Mouse (Mus musculus) forebrain, embryonic 11.5 days (tissue): ENCODE data around the gene Gm49320. TPM values are rescaled to one million over a fixed set of nuclear protein-coding genes. Genes with fewer than 3 reads are reported as not detected.

Source experiments
- ATAC-seq: fragments of 200-750 bp; cut with Nextera tagmentation; replicated peaks from 2 replicates; pipeline ENCODE4 v1.8.0; 2017; ENCODE audit warnings: moderate TSS enrichment; ENCODE audit not compliant: low FRiP score
- DNase-seq: peaks from one replicate; pipeline ENCODE4 v3.0.0-alpha.2; 2017; ENCODE audit warnings: low spot score
- H3K27ac ChIP-seq: fragments of 300-500 bp; sonication (generic); 2 replicates; pipeline ENCODE4 v1.5.1; 2014; ENCODE audit warnings: low read depth, low read length
- H3K27me3 ChIP-seq: fragments of 300-500 bp; sonication (generic); 2 replicates; pipeline ENCODE4 v1.6.1; 2014; ENCODE audit warnings: mild to moderate bottlenecking, low read length, mixed read lengths; ENCODE audit not compliant: control insufficient read depth, insufficient read depth
- H3K36me3 ChIP-seq: fragments of 300-500 bp; sonication (generic); 2 replicates; pipeline ENCODE4 v1.6.1; 2014; ENCODE audit warnings: mild to moderate bottlenecking, low read length, moderate library complexity, mixed read lengths; ENCODE audit not compliant: control insufficient read depth, insufficient read depth
- H3K4me1 ChIP-seq: fragments of 300-500 bp; sonication (generic); replicated peaks from 2 replicates; pipeline ENCODE4 v1.6.1; 2014; ENCODE audit warnings: low read length, mixed read lengths; ENCODE audit not compliant: control insufficient read depth, insufficient read depth
- H3K4me2 ChIP-seq: fragments of 300-500 bp; sonication (generic); 2 replicates; pipeline ENCODE4 v1.6.1; 2014; ENCODE audit warnings: low read depth, mild to moderate bottlenecking, low read length, moderate library complexity, mixed read lengths; ENCODE audit not compliant: severe bottlenecking
- H3K4me3 ChIP-seq: fragments of 300-500 bp; sonication (generic); 2 replicates; pipeline ENCODE4 v1.5.1; 2014; ENCODE audit warnings: low read depth, low read length
- H3K9ac ChIP-seq: fragments of 300-500 bp; sonication (generic); 2 replicates; pipeline ENCODE4 v1.6.1; 2014; ENCODE audit warnings: low read length
- H3K9me3 ChIP-seq: fragments of 300-500 bp; sonication (generic); 2 replicates; pipeline ENCODE4 v1.6.1; 2016; ENCODE audit warnings: low read length, mixed read lengths; ENCODE audit not compliant: control insufficient read depth
- WGBS: fragments of 180-500 bp; shearing (Covaris S2); extraction: QIAGEN DNeasy Blood & Tissue Kit; methylation state at CpG from one replicate; pipeline ENCODE4 v1.1.7; 2014; 5-methylcytosine and 5-hydroxymethylcytosine counted together
- polyA plus RNA-seq: library from polyadenylated mRNA; unstranded; fragments of >200 nt; fragmentation: Nextera tagmentation; extraction: Ambion mirVana; gene quantifications from 2 replicates; pipeline ENCODE4 v1.2.1, GENCODE M21; 2014

Gene Gm49320
- polyA plus RNA-seq, result 0.88 and 0.90 TPM in 2 replicates

DNA sequence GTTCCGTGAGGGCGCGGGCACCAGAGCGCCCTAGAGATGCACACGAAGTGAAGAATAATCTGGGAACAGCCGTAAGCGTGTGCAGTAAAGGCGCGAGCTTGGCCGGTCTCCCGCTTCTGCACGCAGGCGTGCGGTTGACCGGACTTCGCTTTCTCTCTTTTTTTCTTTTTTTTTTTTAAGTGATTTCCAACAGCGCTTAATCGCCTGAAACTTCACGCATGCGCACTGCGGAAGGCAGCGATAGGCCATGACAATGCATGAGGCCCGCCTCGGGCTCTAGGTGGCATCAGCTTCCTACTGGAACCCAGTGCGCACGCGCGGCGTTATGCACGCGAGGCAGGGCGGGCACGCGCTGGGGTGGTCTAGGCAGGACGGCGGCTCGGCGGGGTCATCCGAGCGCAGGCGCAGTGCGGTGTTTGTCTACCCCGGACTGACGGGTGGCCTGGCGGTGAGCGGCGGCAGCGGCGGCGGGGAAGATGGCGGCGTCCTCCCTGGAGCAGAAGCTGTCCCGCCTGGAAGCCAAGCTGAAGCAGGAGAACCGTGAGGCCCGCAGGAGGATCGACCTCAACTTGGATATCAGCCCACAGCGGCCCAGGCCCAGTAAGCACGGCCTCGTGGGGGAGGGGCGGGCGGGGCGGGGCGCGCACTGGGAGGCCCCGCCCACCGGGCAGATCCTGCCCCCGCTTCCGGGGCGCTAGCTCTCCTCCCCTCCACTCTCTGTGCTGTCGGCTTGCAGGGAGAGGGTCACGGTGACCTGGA, at the start of gene Gm49320, which contains the start of gene Map2k7:
TSS of gene Gm49320 (plus strand) at position 432 of the 759 bp plus-strand sequence.
TSS of gene Map2k7 (plus strand) at position 307 of the 759 bp plus-strand sequence.
- WGBS, result under 1% methylated on average over 67 of the region's 71 CpGs
- no peaks in the 10 kb centered on the region for H3K27me3 ChIP-seq
- peak within 1 kb of the TSS; percentile 88 for H3K4me2 ChIP-seq
- no peaks in the 10 kb centered on the region for H3K9me3 ChIP-seq
- H3K4me3 ChIP-seq, result peak within 1 kb of the TSS; percentile 74
- DNase-seq (peak; percentile 100), ATAC-seq (peak; percentile 95)
- peaks cover 15% of the 10 kb centered on the region for H3K4me1 ChIP-seq
- H3K9ac ChIP-seq, result peak within 1 kb of the TSS; percentile 78
- H3K36me3 ChIP-seq, result no peaks in the 10 kb centered on the region
- peak within 1 kb of the TSS; percentile 93 for H3K27ac ChIP-seq

DNA sequence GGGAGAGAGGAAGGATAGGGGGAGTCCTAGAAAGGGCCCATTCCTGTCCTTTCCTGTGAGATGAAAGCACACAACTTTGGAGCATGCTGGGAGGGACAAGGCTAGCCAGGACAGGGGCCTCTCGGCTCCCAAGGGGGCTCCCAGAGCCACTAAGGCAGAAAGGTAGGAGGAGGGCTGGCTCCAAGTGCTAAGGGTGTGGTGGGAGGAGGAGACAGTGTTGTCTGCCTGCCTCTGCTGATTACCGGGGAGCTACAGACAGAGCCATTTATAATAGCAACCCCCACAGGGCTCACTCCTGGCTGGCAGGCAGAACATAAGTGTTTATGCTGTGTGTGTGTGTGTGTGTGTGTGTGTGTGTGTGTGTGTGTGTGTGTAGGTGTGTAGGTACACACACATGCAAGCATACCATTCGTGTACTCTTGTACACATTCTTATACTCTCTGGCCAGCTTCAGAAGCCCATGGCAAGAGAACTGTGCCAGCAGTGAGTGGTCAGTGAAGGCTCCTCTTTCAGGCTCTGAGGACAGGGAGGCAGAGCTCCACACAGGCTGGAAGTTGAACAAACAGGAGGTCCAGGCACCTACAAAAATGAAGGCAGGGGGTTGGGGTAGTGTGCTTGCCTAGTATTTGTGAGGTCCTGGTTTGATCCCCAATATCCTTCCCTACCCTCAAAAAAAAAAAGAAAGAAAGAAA, 49.5 kb upstream of the Gm49320 start:
- peaks cover 3% of the 10 kb centered on the region; the same call in 1 of the 2 replicates for H3K4me1 ChIP-seq
- H3K27me3 ChIP-seq, result no peaks in the 10 kb centered on the region
- H3K9me3 ChIP-seq, result no peaks in the 10 kb centered on the region
- H3K4me3 ChIP-seq, result no peak overlapping the region
- no peak for ATAC-seq
- no peak overlapping the region for H3K4me2 ChIP-seq
- H3K27ac ChIP-seq, result no peak overlapping the region
- no peak overlapping the region for H3K9ac ChIP-seq
- no peaks in the 10 kb centered on the region; the same call in 1 of the 2 replicates for H3K36me3 ChIP-seq
- no peak for DNase-seq
- 41% methylated on average over 3 of the region's 3 CpGs for WGBS

DNA sequence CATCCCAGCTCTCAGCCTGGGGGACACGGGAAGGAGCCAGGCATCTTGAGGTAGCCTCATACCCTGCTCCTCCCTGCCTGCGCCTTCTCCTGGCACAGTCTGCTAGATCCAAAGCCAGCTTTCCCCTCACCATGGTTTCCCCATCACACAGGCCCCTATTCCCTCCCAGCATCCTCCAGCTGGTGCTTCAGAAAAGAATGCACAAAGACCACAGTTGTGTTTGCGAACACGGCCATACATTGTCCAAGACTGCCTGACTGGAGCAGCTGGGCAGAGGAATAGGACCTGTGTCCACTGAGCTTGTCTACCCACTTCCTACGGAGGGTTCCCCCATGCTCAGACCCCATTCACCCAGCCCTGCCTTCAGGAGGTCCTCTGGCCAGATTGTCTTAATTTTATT, 46.4 kb upstream of the Gm49320 start:
- ATAC-seq (peak; percentile 42), DNase-seq (no peak)
- H3K9me3 ChIP-seq, result no peaks in the 10 kb centered on the region
- no peaks in the 10 kb centered on the region for H3K27me3 ChIP-seq
- peak overlapping the region; percentile 61 for H3K27ac ChIP-seq
- peak overlapping the region; percentile 12; the same call in 1 of the 2 replicates for H3K9ac ChIP-seq
- no peak overlapping the region for H3K4me2 ChIP-seq
- H3K4me1 ChIP-seq, result peaks cover 3% of the 10 kb centered on the region; the same call in 1 of the 2 replicates
- H3K4me3 ChIP-seq, result no peak overlapping the region
- WGBS, result 52% methylated on average over 5 of the region's 5 CpGs
- H3K36me3 ChIP-seq, result no peaks in the 10 kb centered on the region; the same call in 1 of the 2 replicates

DNA sequence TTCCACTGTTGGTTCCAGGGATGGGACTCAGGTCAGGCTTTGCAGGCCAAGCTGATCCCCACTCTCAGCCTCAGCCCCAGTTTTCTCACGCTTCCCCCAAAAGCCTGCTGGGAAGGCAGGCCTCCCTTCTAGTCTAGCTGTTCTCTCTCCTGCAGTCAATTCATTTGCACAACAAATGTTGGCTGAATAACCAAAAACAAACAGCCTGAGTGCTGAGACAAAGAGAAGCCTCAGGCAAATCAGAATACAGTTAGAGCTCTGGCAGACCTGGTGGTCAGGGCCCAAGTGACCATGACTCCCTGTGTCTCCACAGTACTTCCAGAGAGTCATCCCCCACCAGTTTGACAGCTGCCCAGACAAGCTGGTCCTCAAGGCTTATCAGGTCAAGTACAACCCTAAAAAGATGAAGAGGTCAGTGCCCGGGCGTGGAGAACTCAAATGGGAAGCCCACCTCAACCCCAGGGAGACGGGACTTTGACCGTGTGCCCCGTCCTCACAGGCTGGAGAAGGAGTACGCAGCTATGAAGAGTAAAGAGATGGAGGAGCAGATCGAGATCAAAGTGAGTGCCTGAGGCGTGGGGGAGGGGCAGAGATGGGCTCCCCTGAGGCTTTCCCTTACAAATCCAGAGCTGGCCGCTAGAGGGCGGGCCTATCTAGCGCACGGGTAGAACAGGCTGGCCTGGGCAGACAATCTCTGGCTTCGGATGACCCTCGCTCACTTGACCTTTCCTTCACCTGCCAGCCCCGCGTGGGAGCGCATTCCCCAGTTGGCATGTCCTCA, 45.7 kb upstream of the Gm49320 start:
- Histone ChIP-seq H3K4me3 (no peak overlapping the region), H3K4me2 (peak overlapping the region; percentile 35), H3K9me3 (no peaks in the 10 kb centered on the region), H3K36me3 (no peaks in the 10 kb centered on the region; the same call in 1 of the 2 replicates), H3K4me1 (peaks cover 3% of the 10 kb centered on the region; the same call in 1 of the 2 replicates), H3K27me3 (no peaks in the 10 kb centered on the region), H3K27ac (peak overlapping the region; percentile 61), H3K9ac (peak overlapping the region; percentile 12; the same call in 1 of the 2 replicates)
- DNase-seq, result peak; percentile 94
- 2% methylated on average over 18 of the region's 18 CpGs for whole genome bisulfite sequencing
- ATAC-seq, result peak; percentile 92

DNA sequence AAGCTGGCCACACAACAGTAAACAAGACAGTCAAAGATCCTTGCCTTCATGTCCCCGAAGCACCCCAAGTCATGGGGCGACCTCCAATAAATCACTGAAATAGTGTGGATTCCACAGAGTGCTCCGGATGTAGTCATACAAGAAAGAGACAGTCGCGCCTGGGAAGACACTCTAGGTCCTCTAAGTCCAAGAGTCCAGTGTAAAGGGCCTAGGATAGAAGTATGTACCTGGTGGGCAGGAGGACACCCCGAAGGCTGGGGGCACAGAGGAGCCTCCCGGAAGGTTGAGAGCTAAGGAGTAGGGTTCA, 45.1 kb upstream of the Gm49320 start:
- Histone ChIP-seq H3K27me3 (no peaks in the 10 kb centered on the region), H3K9ac (no peak overlapping the region), H3K9me3 (no peaks in the 10 kb centered on the region), H3K27ac (no peak overlapping the region), H3K4me3 (no peak overlapping the region), H3K4me1 (peaks cover 3% of the 10 kb centered on the region; the same call in 1 of the 2 replicates), H3K36me3 (no peaks in the 10 kb centered on the region; the same call in 1 of the 2 replicates), H3K4me2 (no peak overlapping the region)
- DNase-seq (no peak), ATAC-seq (no peak; the same call in 1 of the 2 replicates)
- WGBS, result 54% methylated on average over 7 of the region's 7 CpGs

DNA sequence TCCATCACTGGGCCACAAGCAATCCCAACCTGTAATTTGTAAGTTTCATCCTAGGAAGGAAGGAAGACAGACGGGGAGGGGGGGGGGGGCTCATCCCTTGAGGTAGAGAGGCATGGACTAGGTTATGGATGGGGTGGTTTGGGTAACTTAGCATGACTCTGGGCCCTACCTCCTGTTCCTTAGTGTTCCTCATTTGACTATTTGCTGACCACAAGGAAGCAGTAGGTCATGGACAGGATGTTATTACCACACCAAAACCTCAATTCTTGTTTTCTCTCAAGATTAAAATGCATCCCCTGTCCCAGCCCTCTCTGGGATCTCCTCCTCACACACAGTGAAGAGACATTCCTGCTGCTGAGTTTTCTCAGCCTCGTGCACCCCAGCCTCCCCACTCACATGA, 37.3 kb upstream of the Gm49320 start:
- DNase-seq (no peak), ATAC-seq (no peak)
- Histone ChIP-seq H3K36me3 (no peaks in the 10 kb centered on the region), H3K4me1 (no peaks in the 10 kb centered on the region), H3K4me2 (no peak overlapping the region), H3K4me3 (no peak overlapping the region), H3K9ac (no peak overlapping the region), H3K9me3 (no peaks in the 10 kb centered on the region), H3K27me3 (peaks cover 20% of the 10 kb centered on the region), H3K27ac (no peak overlapping the region)
- WGBS, result 41% methylated on average over 2 of the region's 2 CpGs

DNA sequence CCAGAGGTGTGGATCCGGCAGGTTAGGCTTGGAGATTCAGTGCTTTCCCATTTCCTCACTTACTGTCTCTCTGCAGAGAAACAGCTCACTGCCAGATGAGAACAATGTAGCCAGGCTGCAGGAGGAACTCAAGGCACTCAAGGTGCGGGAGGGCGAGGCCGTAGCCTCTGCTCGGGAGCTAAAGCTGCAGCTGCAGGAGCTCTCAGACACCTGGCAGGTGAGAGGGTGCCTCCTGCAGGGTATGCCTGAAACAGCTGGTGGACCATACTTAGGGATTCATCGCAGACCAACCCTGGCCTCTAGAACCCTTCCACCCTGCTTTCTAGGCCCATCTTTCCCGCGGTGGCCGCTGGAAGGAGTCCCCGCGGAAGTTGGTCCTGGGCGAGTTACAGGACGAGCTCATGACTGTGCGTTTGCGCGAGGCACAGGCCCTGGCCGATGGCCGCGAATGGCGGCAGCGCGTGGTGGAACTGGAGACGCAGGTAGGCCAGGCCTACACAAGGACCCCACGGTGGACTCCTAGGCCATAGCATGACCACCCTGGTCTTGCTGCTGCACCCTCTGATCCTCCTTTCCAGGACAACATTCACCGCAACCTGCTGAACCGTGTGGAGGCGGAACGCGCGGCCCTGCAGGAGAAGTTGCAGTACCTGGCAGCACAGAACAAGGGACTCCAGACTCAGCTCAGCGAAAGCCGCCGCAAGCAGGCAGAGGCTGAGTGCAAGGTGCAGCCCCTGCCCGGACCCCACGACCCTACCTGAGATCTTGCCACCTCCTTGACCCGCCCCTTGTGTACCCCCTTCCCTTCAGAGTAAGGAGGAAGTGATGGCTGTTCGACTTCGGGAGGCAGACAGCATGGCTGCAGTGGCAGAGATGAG, 33.2 kb upstream of the Gm49320 start:
- 13% methylated on average over 38 of the region's 38 CpGs for WGBS
- Histone ChIP-seq H3K4me1 (0 out of 2 replicates have a peak, but pooled peaks cover 2% of the 10 kb centered on the region), H3K4me3 (no peak overlapping the region), H3K36me3 (peaks cover 12% of the 10 kb centered on the region; the same call in 1 of the 2 replicates), H3K4me2 (no peak overlapping the region), H3K9ac (no peak overlapping the region), H3K27me3 (peaks cover 32% of the 10 kb centered on the region), H3K27ac (no peak overlapping the region), H3K9me3 (no peaks in the 10 kb centered on the region)
- ATAC-seq (no peak), DNase-seq (peak; percentile 63)
